Mouse (Mus musculus): ENCODE measurements at regions not wholly inside any gene's neighbourhood (a gene's known extent, or its start where the extent isn't known, plus 50 kb on each side); places are given as distances from the start of the nearest gene placed in this dataset.

- DNase-seq (ENCODE audit: low read depth, low spot score): no peak
Observed at GRCm38 (mm10) chr12:25300804-25301390, 204.0 kb upstream of the Id2 start.

- DNase-seq (ENCODE audit: low read depth, low spot score): no peak
Observed at GRCm38 (mm10) chr12:25299603-25300471, 202.9 kb upstream of the Id2 start.

GRCm38 (mm10) chr12:25298766-25299165 is 201.8 kb upstream of the Id2 start:
- DNase-seq (ENCODE audit: low read depth, low spot score): no peak

- no peak for DNase-seq (ENCODE audit: low read depth, low spot score)
Observed at GRCm38 (mm10) chr12:25297960-25298359, 201.0 kb upstream of the Id2 start.

- no peak for DNase-seq (ENCODE audit: low read depth, low spot score)
Observed at GRCm38 (mm10) chr12:25296648-25297047, 199.7 kb upstream of the Id2 start.

GRCm38 (mm10) chr12:25294179-25295025 is 197.5 kb upstream of the Id2 start:
- no peak for DNase-seq (ENCODE audit: low read depth, low spot score)

- no peak for DNase-seq (ENCODE audit: low read depth, low spot score)
Observed at GRCm38 (mm10) chr12:25293470-25294178, 196.7 kb upstream of the Id2 start.

GRCm38 (mm10) chr12:25289381-25289780 is 192.4 kb upstream of the Id2 start:
- DNase-seq (ENCODE audit: low read depth, low spot score): no peak

- no peak for DNase-seq (ENCODE audit: low read depth, low spot score)
Observed at GRCm38 (mm10) chr12:25283808-25284207, 186.9 kb upstream of the Id2 start.

- no peak for DNase-seq (ENCODE audit: low read depth, low spot score)
Observed at GRCm38 (mm10) chr12:25281438-25281837, 184.5 kb upstream of the Id2 start.

GRCm38 (mm10) chr12:25273631-25274305 is 176.8 kb upstream of the Id2 start:
- no peak for DNase-seq (ENCODE audit: low read depth, low spot score)

GRCm38 (mm10) chr12:25272752-25273125 is 175.8 kb upstream of the Id2 start:
- DNase-seq (ENCODE audit: low read depth, low spot score): no peak

GRCm38 (mm10) chr12:25272114-25272751 is 175.3 kb upstream of the Id2 start:
- DNase-seq (ENCODE audit: low read depth, low spot score): no peak

- DNase-seq (ENCODE audit: low read depth, low spot score): no peak
Observed at GRCm38 (mm10) chr12:25269878-25270277, 172.9 kb upstream of the Id2 start.

GRCm38 (mm10) chr12:25268871-25269850 is 172.2 kb upstream of the Id2 start:
- DNase-seq (ENCODE audit: low read depth, low spot score): no peak

GRCm38 (mm10) chr12:25268323-25268722 is 171.4 kb upstream of the Id2 start:
- DNase-seq (ENCODE audit: low read depth, low spot score): no peak

GRCm38 (mm10) chr12:25267572-25268115 is 170.7 kb upstream of the Id2 start:
- no peak for DNase-seq (ENCODE audit: low read depth, low spot score)

- DNase-seq (ENCODE audit: low read depth, low spot score): no peak
Observed at GRCm38 (mm10) chr12:25266701-25267571, 170.0 kb upstream of the Id2 start.

All from ES-CJ7 (cell line).